Mouse (Mus musculus) heart, adult 2 months (tissue): ENCODE measurements around the gene Wnt7a. TPM values are rescaled to one million over a fixed set of nuclear protein-coding genes. Genes with fewer than 3 reads are reported as not detected.

Experiments used
- DNase-seq, 2 experiments: peaks; one replicate each; pipeline ENCODE4 v3.0.0; 2021
- H3K27ac ChIP-seq: fragments of 200-600 bp; 2 replicates; pipeline ENCODE4 v1.8.1; 2022
- H3K27me3 ChIP-seq: fragments of 200-500 bp; 2 replicates; pipeline ENCODE4 v1.6.1; 2012; ENCODE audit warnings: mild to moderate bottlenecking, low read length, inconsistent platforms, mixed read lengths; ENCODE audit not compliant: control insufficient read depth, insufficient read depth
- H3K36me3 ChIP-seq: fragments of 200-500 bp; 2 replicates; pipeline ENCODE4 v1.6.1; 2012; ENCODE audit warnings: low read length, inconsistent platforms; ENCODE audit not compliant: control insufficient read depth, insufficient read depth
- H3K4me1 ChIP-seq: fragments of 200-500 bp; 2 replicates; pipeline ENCODE4 v1.6.1; 2011; ENCODE audit warnings: low read length; ENCODE audit not compliant: control insufficient read depth, insufficient read depth
- H3K4me3 ChIP-seq: fragments of 200-600 bp; 2 replicates; pipeline ENCODE4 v1.8.1; 2022
- H3K79me2 ChIP-seq: fragments of 200-500 bp; replicated peaks from 2 replicates; pipeline ENCODE4 v1.6.1; 2012; ENCODE audit warnings: mild to moderate bottlenecking, inconsistent platforms, low read length, moderate library complexity, mixed read lengths; ENCODE audit not compliant: control insufficient read depth, insufficient read depth
- H3K9ac ChIP-seq: fragments of 200-500 bp; 2 replicates; pipeline ENCODE4 v1.6.1; 2012; ENCODE audit warnings: low read depth, mild to moderate bottlenecking, control low read depth, inconsistent platforms, low read length, mixed read lengths
- CTCF ChIP-seq: fragments of 200-600 bp; IDR thresholded peaks from 2 replicates; pipeline ENCODE4 v1.8.1; 2022; ENCODE audit warnings: antibody characterized with exemption, mild to moderate bottlenecking, moderate library complexity
- EP300 ChIP-seq: fragments of 200-500 bp; IDR thresholded peaks from 2 replicates; pipeline ENCODE4 v1.6.1; 2011; ENCODE audit warnings: low read depth, low read length, control low read depth; ENCODE audit not compliant: insufficient read depth
- POLR2A ChIP-seq: fragments of 200-500 bp; IDR thresholded peaks from 2 replicates; pipeline ENCODE4 v1.6.1; 2011; ENCODE audit warnings: mild to moderate bottlenecking, low read depth, low read length, control low read depth; ENCODE audit not compliant: insufficient read depth
- WGBS: fragments of 180-500 bp; shearing (Covaris S2); methylation state at CpG from one replicate; pipeline ENCODE4 v1.1.7; 2018; 5-methylcytosine and 5-hydroxymethylcytosine counted together
- intact Hi-C: fragments of 180-260 bp; cut with DNase I; formaldehyde crosslinking; loops from one replicate; pipeline ENCODE4 v1.15.1; 2025
- polyA plus RNA-seq: library from polyadenylated mRNA; depleted of rRNA; stranded (reverse); fragments of >200 nt; gene quantifications from 2 replicates; pipeline ENCODE4 v1.2.3, GENCODE M21; 2012
- total RNA-seq, 2 experiments: library from RNA; stranded (reverse); gene quantifications; 2 replicates each; pipeline ENCODE4 v1.2.3; 2021

Wnt7a gene
- total and polyA plus RNA-seq, 3 experiments = not detected

DNA sequence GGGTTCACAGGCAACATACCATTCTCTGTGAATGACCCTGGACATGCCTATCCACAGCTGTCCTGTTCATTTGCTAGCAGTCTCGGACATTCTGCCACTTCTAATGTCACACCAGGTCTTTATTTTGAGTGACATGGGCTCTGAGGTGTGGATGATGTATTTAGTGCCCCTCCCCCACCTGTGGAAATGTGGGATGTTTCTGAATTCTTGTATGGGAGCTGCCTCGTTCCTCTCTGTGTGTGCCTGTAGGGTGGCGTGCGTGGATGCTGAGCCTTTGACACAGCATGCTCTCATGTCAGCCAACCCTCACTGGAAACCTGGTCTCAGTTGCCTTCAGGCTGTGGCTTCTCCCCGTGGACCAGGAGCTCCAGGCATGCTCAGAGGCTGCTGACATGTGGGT is 66.1 kb downstream of the Wnt7a start:
- Histone ChIP-seq H3K36me3 (no peaks in the 10 kb centered on the region), H3K27ac (no peak overlapping the region), H3K27me3 (no peaks in the 10 kb centered on the region), H3K9ac (no peak overlapping the region), H3K4me1 (no peaks in the 10 kb centered on the region), H3K4me3 (no peak overlapping the region), H3K79me2 (no peaks in the 10 kb centered on the region)
- DNase-seq = no peak
- intact Hi-C loops = no loop called here
- no peak for TF ChIP-seq POLR2A
- no peak for TF ChIP-seq CTCF
- TF ChIP-seq EP300 = no peak
- 57% methylated on average over 5 of the region's 5 CpGs for WGBS

DNA sequence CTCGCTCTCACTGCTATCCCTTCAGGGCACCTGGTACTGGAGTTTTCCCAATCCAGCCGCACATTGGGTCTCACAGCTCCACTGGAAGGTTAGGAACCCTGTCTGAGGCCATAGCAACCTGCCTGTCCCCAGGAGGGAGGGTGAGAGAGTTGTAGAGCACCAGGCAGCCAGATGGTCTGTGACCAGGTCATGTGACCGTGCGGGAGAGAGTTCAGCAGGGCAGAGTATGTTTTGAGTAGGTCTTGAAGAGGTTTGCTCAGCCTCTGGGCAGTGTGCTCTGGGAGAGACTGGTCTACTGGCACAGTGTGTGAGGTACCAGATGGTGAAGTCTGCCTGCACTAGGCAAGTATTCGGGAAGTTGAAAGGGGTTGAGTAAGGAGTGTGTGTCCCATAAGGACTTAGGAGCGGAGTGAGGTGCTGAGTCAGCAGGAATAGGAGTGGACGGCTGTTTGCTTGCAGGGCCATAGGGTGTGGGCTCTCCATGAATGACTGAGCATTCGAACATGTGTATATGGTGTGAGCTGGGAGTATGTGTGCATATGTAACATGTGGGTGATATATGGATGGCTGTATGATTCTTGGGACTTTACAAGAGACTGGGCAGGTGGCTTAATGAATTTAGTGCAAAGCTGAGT is 71.4 kb downstream of the Wnt7a start:
- Histone ChIP-seq H3K4me3 (no peak overlapping the region), H3K79me2 (no peaks in the 10 kb centered on the region), H3K27ac (no peak overlapping the region), H3K4me1 (no peaks in the 10 kb centered on the region), H3K36me3 (no peaks in the 10 kb centered on the region), H3K9ac (no peak overlapping the region), H3K27me3 (no peaks in the 10 kb centered on the region)
- WGBS = 73% methylated on average over 8 of the region's 8 CpGs
- intact Hi-C loops = no loop called here
- peak in 1 of 2 experiments; percentile 6 for DNase-seq
- no peak for TF ChIP-seq CTCF
- no peak for TF ChIP-seq POLR2A
- no peak for TF ChIP-seq EP300

DNA sequence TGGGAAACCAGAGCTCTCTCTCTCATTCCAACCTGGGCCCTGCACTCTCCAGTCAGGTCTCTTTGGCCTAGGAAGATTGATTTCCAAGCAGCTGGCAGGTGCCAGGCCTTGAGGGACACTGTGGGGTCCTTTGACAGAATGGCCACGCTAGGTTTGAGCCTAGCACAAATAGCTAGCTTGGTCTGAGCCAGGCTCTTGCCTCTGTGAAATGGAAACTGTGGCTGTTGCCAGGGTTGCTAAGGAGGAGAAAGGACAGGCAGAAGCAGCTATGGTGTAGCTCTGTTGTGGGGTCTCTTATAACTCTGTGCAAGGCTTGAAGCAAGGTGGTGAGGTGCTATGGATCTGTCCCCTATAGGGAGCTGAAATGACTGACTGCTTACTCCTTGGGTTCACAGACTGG is 75.7 kb downstream of the Wnt7a start:
- 72% methylated on average over 1 of the region's 1 CpGs for WGBS
- Histone ChIP-seq H3K27me3 (no peaks in the 10 kb centered on the region), H3K9ac (no peak overlapping the region), H3K4me1 (no peaks in the 10 kb centered on the region), H3K36me3 (no peaks in the 10 kb centered on the region), H3K79me2 (no peaks in the 10 kb centered on the region), H3K27ac (no peak overlapping the region), H3K4me3 (no peak overlapping the region)
- intact Hi-C loops = no loop called here
- TF ChIP-seq CTCF (no peak), EP300 (no peak)
- peak in 1 of 2 experiments; percentile 15 for DNase-seq

DNA sequence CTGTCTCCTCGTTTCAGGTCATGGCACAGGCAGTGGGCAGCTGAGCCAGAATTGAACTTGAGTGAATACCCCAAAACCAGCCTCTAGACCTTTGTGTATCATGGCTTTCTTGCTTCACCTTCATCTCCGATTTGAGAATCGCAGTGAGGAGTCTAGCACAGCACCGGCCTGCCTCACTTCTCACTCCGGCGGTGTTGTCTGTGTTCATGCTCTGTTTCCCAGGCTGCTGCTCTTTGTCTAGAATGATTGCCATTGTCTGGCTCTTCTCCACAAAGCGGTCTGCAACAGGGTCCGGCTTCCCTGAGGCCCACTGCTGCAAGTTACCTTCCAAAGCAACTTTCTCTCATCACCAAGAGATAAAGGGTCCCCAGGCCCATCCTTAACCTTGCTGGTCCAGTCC is 79.3 kb downstream of the Wnt7a start:
- intact Hi-C loops = no loop called here
- Histone ChIP-seq H3K4me3 (no peak overlapping the region), H3K27me3 (no peaks in the 10 kb centered on the region), H3K4me1 (no peaks in the 10 kb centered on the region), H3K9ac (no peak overlapping the region), H3K27ac (no peak overlapping the region), H3K79me2 (no peaks in the 10 kb centered on the region), H3K36me3 (no peaks in the 10 kb centered on the region)
- TF ChIP-seq EP300 (no peak), CTCF (no peak), POLR2A (no peak)
- WGBS = 89% methylated on average over 8 of the region's 8 CpGs
- peak in 1 of 2 experiments; percentile 2 for DNase-seq

DNA sequence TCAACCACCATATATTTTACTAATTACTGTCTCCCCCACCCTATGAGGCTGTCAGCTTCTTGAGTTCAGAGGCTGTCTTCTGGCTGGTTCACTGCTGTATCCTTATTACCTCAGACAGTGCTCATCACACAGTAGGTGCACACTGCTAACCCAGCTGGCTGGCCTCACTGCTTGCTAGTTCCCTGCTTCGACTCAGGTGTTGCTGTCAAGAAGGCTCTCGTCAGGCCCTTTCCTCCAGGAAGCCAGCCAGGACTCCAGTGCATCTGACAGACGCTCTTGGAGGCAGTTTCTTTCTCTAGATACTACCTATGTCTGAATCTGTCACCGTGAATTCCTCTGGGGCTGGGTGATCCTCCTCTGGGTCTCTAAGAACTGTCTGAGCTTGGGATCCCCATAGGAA is 85.6 kb downstream of the Wnt7a start:
- H3K79me2 ChIP-seq = no peaks in the 10 kb centered on the region
- H3K27ac ChIP-seq = no peak overlapping the region
- H3K4me3 ChIP-seq = no peak overlapping the region
- intact Hi-C loops = no loop called here
- 79% methylated on average over 4 of the region's 4 CpGs for WGBS
- no peaks in the 10 kb centered on the region for H3K4me1 ChIP-seq
- no peak for DNase-seq
- no peak overlapping the region for H3K9ac ChIP-seq
- no peaks in the 10 kb centered on the region; the same call in 1 of the 2 replicates for H3K27me3 ChIP-seq
- H3K36me3 ChIP-seq = no peaks in the 10 kb centered on the region
- TF ChIP-seq EP300 (no peak), CTCF (no peak), POLR2A (no peak)

DNA sequence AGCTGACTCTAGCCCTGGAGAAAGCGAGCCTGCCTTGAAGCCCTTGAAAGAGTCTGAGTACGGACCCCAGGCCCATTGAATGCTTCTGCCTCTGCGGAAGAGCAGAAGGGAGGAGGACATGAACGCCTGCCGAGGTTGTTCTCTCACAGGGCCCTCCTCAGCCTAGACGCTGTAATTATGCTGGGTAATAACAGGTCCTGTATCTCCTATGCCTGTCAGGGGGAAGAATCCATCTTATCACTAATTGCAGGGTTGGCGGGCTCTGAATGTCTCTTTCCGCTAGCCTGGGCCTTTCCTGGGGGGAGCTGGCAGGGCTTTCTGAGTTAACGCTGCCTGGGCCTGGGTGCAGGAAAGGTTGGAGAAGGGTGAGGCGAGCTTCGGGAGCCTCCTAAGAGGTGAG is 86.4 kb downstream of the Wnt7a start:
- H3K27ac ChIP-seq = no peak overlapping the region
- WGBS = 66% methylated on average over 11 of the region's 11 CpGs
- H3K4me3 ChIP-seq = no peak overlapping the region
- H3K27me3 ChIP-seq = no peaks in the 10 kb centered on the region; the same call in 1 of the 2 replicates
- H3K9ac ChIP-seq = no peak overlapping the region
- H3K4me1 ChIP-seq = no peaks in the 10 kb centered on the region
- TF ChIP-seq CTCF (no peak), EP300 (no peak), POLR2A (no peak)
- intact Hi-C loops = no loop called here
- no peaks in the 10 kb centered on the region for H3K36me3 ChIP-seq
- H3K79me2 ChIP-seq = no peaks in the 10 kb centered on the region
- DNase-seq = no peak
